Mouse (Mus musculus) lung, postnatal 0 days (tissue): Measurements from ENCODE around the gene Phykpl.

Experiments used
- CTCF ChIP-seq: IDR thresholded peaks from 2 replicates; pipeline ENCODE4 v1.5.1; 2016; ENCODE audit warnings: antibody characterized with exemption, mild to moderate bottlenecking
- EP300 ChIP-seq: IDR thresholded peaks from 2 replicates; pipeline ENCODE4 v1.6.1; 2016; ENCODE audit warnings: antibody characterized with exemption, mild to moderate bottlenecking, control low read depth

DNA sequence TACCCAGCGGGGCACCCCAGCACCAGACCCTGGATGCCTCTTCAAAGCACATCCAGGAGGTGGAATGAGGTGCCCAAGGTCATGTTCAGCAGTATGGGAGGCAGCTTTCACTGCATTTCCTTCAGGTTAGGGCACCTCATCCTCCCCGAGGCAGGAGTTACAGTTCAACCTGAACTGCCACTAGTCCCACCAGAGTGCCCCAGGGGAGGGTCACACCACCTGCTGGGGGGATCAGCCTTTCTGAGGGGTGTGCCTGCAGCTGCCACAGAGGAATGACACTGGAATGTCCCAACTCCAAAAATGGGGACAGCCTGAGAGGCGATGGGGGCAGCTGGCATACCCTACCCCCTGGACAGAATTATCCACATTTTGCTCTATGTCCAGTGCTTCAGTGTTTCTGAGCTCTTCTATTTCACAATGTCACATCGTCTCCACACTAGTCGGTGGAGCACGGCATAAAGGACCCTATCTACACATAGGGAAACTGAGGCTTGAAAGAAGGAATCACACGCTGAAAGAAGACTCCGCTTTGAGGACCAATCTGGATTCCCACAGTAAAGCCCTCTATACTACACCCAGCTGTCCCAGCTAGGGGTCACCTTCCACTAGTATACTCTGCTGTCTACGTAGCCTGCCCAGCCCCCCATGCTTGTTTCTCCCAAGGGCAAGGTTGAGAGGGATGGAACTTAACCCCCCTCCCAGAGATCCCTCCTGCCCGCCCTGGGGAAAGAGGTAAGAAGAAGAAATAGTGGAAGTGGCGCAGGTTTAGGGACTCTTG lies 64.7 kb downstream of the Phykpl start:
- TF ChIP-seq CTCF = no peak
- no peak for TF ChIP-seq EP300
